Mouse (Mus musculus) ovary, postnatal 10 days (tissue): ENCODE measurements at regions not wholly inside any gene's neighbourhood (a gene's known extent, or its start where the extent isn't known, plus 50 kb on each side); places are given as distances from the start of the nearest gene placed in this dataset.
"Not testable (repeated sequence)": the region's sequence is repeated elsewhere in the genome, so short reads cannot be mapped to it uniquely, and the experiment has no call there.

Experiments used
- DNase-seq: peaks from one replicate; pipeline ENCODE4 v3.0.0; 2022; ENCODE audit warnings: low spot score

DNA sequence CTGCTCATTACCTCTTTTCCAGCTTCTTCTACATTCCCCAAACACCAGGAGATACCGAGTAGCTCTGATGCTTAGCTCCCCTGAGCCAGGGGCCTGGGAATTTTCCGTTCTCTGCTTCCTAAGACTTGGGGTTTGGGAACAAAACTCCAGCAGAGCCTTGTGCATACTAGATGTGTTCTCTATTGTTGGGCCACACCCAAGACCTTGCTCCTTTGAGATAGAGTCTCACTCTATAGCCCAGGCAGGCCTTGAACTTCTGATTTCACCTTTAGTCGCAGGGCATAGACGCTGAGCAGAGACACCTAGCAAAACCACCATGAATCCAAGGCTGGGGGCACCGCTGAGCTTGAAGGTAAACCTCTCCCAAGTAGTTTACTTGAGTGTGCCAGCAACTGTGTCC lies 126.5 kb upstream of the A430005L14Rik start:
- DNase-seq, result no peak

- not testable (repeated sequence) for DNase-seq
Measured at GRCm38 (mm10) chr4:153831251-153831650, 125.8 kb upstream of the A430005L14Rik start.

DNA sequence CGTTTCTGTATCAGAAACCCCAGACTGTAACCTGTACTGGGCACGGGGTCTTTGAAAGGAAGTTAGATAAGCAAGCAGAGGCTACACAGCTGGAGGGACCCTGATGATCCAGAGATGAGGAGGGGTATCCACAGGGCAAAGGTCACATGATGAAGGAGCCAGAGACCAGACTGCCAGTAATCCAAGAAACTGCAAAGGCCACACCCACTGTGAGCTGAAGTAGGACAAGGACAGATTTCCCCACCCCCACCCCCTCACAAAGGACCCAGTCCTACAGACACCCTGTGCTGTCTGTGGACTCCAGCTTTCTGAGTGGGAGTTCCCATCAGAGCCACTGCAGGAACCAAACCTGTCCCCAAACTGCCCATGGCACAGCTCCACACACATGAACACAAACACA lies 124.9 kb upstream of the A430005L14Rik start:
- no peak for DNase-seq

DNA sequence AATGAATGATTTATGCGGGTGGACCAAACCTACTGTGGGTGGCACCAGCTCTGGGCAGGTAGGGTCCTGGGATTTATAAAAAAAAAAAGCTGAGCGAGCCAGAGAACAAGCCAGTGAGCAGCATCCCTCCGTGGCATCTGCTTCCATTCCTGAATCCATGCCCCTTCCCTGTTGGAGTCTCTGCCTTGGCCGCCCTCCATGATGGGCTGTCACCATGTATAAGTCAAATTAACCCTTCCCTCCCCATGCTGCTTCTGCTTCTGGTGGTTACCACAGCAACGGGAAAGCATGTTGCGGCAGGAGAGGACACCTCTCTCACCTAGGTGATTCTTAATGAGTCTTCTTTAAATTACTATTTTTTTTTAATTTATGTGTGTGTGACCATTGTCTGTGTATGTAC lies 112.3 kb upstream of the A430005L14Rik start:
- no peak for DNase-seq

DNA sequence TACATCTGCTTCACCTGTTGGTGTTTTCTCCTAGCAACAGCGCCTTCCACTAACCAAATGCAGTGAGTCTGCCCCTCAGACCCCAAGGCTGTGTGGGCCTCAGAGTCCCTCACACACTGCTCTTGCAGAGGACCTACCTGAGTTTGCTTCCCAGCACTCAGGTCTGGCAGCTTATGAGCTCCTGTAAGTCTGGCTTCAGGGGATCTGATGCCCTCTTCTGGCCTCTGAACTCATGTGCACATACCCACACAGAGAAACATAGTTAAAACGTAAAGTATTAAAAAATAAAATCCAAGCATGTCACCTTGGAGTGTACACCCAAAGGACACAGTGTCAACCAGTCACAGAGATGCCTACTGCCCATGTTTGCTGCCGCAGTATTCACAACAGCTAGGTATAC lies 108.8 kb upstream of the A430005L14Rik start:
- no peak for DNase-seq

DNA sequence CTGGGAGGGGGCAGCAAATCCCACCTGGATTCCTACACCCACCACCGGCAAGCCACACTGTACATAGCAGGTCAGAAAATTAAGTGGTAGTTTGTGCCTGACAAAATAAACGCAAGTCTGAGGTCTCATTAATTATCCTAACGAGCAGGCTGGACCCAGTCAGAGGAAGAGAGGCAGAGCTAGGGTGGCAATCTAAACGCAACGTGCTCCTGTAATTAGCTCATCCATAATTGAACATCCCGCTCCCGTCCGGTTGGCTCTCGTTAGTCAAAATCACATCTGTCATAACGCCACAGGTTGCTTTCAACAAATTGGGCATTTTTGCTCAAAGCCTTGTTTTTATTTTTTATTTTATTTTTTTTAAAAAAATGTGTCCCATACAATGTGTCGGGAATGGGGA lies 106.9 kb upstream of the A430005L14Rik start:
- no peak for DNase-seq

GRCm38 (mm10) chr4:153854084-153854747 lies 102.8 kb upstream of the A430005L14Rik start:
- DNase-seq, result no peak

DNA sequence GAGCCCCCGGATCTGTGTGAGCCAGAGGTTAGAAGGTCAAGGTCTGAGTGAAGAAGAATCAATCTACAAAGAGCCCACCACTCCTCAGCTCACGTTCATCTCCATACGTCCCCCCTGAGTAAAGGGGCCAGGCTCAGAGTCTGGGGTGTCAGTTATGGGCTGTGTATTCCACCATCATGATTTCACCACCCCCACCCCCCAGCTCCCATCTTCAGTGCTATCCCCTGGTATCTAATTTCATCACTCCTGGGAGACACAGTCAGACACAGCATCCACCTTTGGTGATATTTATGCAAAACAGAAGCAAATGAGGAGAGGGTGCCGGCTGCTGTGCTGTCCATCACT lies 102.3 kb upstream of the A430005L14Rik start:
- no peak for DNase-seq

- DNase-seq, result no peak
Measured at GRCm38 (mm10) chr4:153861420-153861819, 95.6 kb upstream of the A430005L14Rik start.

- DNase-seq, result no peak
Measured at GRCm38 (mm10) chr4:153862121-153862660, 94.8 kb upstream of the A430005L14Rik start.

- DNase-seq, result no peak
Measured at GRCm38 (mm10) chr4:153872346-153872745, 84.7 kb upstream of the A430005L14Rik start.

DNA sequence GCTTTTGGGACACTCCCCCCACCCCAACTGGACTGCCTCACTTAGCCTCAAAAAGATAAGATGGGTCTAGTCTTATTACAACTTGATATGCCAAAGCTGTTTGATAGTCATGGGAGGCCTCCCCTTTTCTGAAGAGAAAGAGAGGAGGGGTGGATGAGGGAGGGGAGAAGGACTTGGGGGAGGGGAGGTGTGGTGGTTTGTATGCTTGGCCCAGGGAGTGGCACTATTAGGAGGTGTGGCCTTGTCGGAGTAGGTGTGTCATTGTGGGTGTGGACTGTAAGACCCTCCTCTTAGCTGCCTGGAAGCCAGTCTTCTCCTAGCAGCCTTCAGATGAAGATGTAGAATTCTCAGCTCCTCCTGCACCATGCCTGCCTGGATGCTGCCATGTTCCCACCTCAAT lies 82.0 kb upstream of the A430005L14Rik start:
- not testable (repeated sequence) for DNase-seq

- DNase-seq, result no peak
Measured at GRCm38 (mm10) chr4:153876954-153877642, 79.9 kb upstream of the A430005L14Rik start.

- no peak for DNase-seq
Measured at GRCm38 (mm10) chr4:153883057-153883456, 74.0 kb upstream of the A430005L14Rik start.

- no peak for DNase-seq
Measured at GRCm38 (mm10) chr4:153884044-153884443, 73.0 kb upstream of the A430005L14Rik start.

DNA sequence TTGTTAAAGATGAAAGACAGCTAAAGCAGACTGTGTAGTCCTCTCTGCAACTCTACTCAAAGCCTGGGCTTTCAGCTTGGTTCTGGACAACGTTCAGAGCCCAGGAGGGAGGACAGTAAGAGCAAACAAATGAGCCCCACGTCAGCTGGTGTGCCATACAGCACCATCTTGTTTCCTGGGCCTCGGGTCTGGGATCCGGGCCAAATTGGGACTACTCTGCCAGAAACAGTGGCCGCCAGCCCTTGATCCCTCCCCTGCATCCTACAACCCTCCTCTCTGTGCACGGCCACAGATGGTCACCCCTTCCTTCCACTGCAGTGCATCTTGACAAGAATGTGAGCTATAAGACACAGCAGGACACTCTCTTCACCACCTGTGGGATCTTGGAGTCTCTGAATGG lies 71.2 kb upstream of the A430005L14Rik start:
- DNase-seq, result no peak

- DNase-seq, result no peak
Measured at GRCm38 (mm10) chr4:153890130-153890529, 66.9 kb upstream of the A430005L14Rik start.

DNA sequence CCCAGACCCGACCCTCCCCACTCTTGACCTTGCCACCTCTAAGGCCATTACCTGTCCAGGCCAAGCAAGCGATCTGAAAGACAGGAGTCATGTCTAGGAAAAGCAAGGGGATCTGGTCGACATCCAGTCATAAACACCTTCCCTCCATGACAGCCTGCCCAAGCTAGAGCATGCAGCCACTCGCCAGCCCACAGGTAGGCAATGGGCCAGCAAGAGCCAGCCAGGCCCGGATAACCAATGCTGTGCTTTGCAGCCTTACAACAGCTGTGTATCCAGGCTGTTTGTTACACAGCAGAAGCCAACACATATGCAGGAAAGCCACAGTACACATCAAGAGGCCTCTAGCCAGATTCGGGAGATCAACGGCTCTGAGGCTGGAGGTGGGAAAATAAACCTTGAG lies 57.3 kb upstream of the A430005L14Rik start:
- DNase-seq, result no peak

GRCm38 (mm10) chr4:153905076-153905475 lies 52.0 kb upstream of the A430005L14Rik start:
- no peak for DNase-seq

GRCm38 (mm10) chr4:153905511-153905910 lies 51.5 kb upstream of the A430005L14Rik start:
- no peak for DNase-seq
